Mouse (Mus musculus): Measurements from ENCODE around the gene Gm20388.

The Gm20388 gene

GRCm38 (mm10) chr8:121925624-121926023, 2015.0 kb downstream of the Gm20388 start:
- DNase-seq (ENCODE audit: low spot score): peak; percentile 94

GRCm38 (mm10) chr8:121926266-121926665, 2015.6 kb downstream of the Gm20388 start:
- DNase-seq (ENCODE audit: low spot score): peak; percentile 76

- DNase-seq (ENCODE audit: low spot score): peak; percentile 84
Observed at GRCm38 (mm10) chr8:121927316-121927715, 2016.7 kb downstream of the Gm20388 start.

GRCm38 (mm10) chr8:121930047-121930446, 2019.4 kb downstream of the Gm20388 start:
- DNase-seq (ENCODE audit: low spot score): no peak

- DNase-seq (ENCODE audit: low spot score): no peak
Observed at GRCm38 (mm10) chr8:121931571-121931970, 2020.9 kb downstream of the Gm20388 start.

GRCm38 (mm10) chr8:121932026-121932667, 2021.5 kb downstream of the Gm20388 start:
- peak; percentile 75 for DNase-seq (ENCODE audit: low spot score)

- peak; percentile 50 for DNase-seq (ENCODE audit: low spot score)
Observed at GRCm38 (mm10) chr8:121932668-121933520, 2022.3 kb downstream of the Gm20388 start.

- peak; percentile 89 for DNase-seq (ENCODE audit: low spot score)
Observed at GRCm38 (mm10) chr8:121934506-121934905, 2023.9 kb downstream of the Gm20388 start.

- no peak for DNase-seq (ENCODE audit: low spot score)
Observed at GRCm38 (mm10) chr8:121934923-121935322, 2024.3 kb downstream of the Gm20388 start.

- peak; percentile 93 for DNase-seq (ENCODE audit: low spot score)
Observed at GRCm38 (mm10) chr8:121935341-121936294, 2025.0 kb downstream of the Gm20388 start.

GRCm38 (mm10) chr8:121936391-121936790, 2025.8 kb downstream of the Gm20388 start:
- DNase-seq (ENCODE audit: low spot score): no peak

GRCm38 (mm10) chr8:121938732-121939131, 2028.1 kb downstream of the Gm20388 start:
- DNase-seq (ENCODE audit: low spot score): no peak

GRCm38 (mm10) chr8:121943057-121943540, 2032.5 kb downstream of the Gm20388 start:
- DNase-seq (ENCODE audit: low spot score): no peak

GRCm38 (mm10) chr8:121943716-121944115, 2033.1 kb downstream of the Gm20388 start:
- DNase-seq (ENCODE audit: low spot score): no peak

GRCm38 (mm10) chr8:121944831-121945230, 2034.2 kb downstream of the Gm20388 start, which contains the start of gene Car5a:
Gene Car5a (minus strand): TSS chr8:121944904.
- no peak for DNase-seq (ENCODE audit: low spot score)

- no peak for DNase-seq (ENCODE audit: low spot score)
Observed at GRCm38 (mm10) chr8:121946351-121946750, 2035.7 kb downstream of the Gm20388 start.

GRCm38 (mm10) chr8:121947047-121947752, 2036.6 kb downstream of the Gm20388 start:
- DNase-seq (ENCODE audit: low spot score): no peak

GRCm38 (mm10) chr8:121947753-121948141, 2037.1 kb downstream of the Gm20388 start:
- peak; percentile 94 for DNase-seq (ENCODE audit: low spot score)

- peak; percentile 77 for DNase-seq (ENCODE audit: low spot score)
Observed at GRCm38 (mm10) chr8:121948321-121949145, 2037.9 kb downstream of the Gm20388 start.

GRCm38 (mm10) chr8:121949222-121949800, 2038.7 kb downstream of the Gm20388 start, which contains the start of gene Banp:
Gene Banp (plus strand): TSS chr8:121949750.
- DNase-seq (ENCODE audit: low spot score): no peak

Measured in MN1 (cell line).